Mouse (Mus musculus): Measurements from ENCODE around the gene Tcte1. TPM values are rescaled to one million over a fixed set of nuclear protein-coding genes. Genes with fewer than 3 reads are reported as not detected.

The Tcte1 gene
- polyA plus RNA-seq, 1 experiment from 2014 or later = 5.0 TPM

DNA sequence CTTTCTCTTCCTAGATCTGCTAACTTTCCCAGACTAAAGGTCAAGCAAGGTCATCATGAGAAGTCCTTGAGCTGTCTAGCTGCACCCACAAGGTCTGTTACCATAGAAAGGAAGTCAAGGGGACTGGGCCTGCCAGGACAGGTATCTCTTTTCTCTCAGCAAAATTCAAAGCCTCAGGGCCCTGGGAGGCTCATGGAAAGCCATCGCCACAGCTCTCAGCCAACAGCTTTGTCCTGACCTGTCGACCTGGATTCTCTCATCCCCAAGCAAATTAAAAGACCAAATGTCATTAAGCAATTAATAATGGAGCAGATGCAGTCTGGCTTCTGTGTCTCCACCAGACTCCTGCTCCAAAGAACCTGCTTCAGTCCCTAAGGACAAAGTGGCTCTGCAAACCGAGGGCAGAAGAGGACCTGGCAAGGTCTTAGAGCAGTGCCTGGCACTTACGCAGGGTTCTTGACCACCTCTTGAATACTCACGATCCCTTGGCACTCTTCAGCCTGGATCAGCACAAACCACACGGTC is 17.2 kb upstream of the Tcte1 start:
- peak; percentile 12 for ATAC-seq
- H3K27ac ChIP-seq (ENCODE audit: low read length) = no peak overlapping the region
- H3K9ac ChIP-seq (ENCODE audit: low read depth, low read length) = no peak overlapping the region
- H3K4me3 ChIP-seq (ENCODE audit: low read depth, low read length) = no peak overlapping the region; the same call in 1 of the 2 replicates
- peaks cover 6% of the 10 kb centered on the region for H3K4me1 ChIP-seq (ENCODE audit: control insufficient read depth, insufficient read depth, low read length)
- H3K9me3 ChIP-seq (replicated peaks; ENCODE audit: control insufficient read depth, low read length, poor library complexity, severe bottlenecking) = no peaks in the 10 kb centered on the region
- H3K4me2 ChIP-seq (ENCODE audit: low read length) = no peak overlapping the region
- 0 out of 2 replicates have a peak, but pooled peaks cover 5% of the 10 kb centered on the region for H3K36me3 ChIP-seq (ENCODE audit: control insufficient read depth, insufficient read depth, low read length)
- H3K27me3 ChIP-seq (ENCODE audit: control insufficient read depth, insufficient read depth, low read depth, low read length) = no peaks in the 10 kb centered on the region
- 73% methylated on average over 6 of the region's 6 CpGs for WGBS

DNA sequence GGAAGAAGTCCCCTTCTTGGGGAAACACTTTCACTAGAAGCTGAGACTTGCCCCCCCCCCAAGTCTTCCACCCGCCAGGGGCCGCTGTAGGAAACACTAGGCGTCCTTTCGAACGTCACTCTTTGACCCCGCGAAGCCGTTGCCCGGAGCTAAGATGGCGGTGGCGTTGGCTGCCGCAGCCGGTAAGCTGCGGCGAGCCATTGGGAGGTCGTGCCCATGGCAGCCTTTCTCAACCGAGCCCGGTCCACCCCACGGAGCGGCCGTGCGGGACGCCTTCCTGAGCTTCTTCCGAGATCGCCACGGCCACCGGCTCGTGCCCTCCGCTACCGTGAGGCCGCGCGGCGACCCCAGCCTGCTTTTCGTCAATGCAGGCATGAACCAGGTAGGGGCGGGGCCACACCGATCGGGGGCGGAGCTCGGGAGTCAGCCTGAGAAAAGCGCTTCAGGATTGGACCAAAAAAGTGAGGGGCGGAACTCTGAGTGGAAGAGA is 16.5 kb upstream of the Tcte1 start, which contains the start of gene Aars2:
Aars2 (plus strand) TSS at position 142 of the 490 bp plus-strand sequence.
- Histone ChIP-seq H3K4me3 (ENCODE audit: low read depth, low read length) (peak within 1 kb of the TSS; percentile 83), H3K9me3 (replicated peaks; ENCODE audit: control insufficient read depth, low read length, poor library complexity, severe bottlenecking) (no peaks in the 10 kb centered on the region), H3K4me1 (ENCODE audit: control insufficient read depth, insufficient read depth, low read length) (peaks cover 6% of the 10 kb centered on the region), H3K9ac (ENCODE audit: low read depth, low read length) (peak within 1 kb of the TSS; percentile 86), H3K4me2 (ENCODE audit: low read length) (peak within 1 kb of the TSS; percentile 44), H3K27ac (ENCODE audit: low read length) (peak within 1 kb of the TSS; percentile 96), H3K36me3 (ENCODE audit: control insufficient read depth, insufficient read depth, low read length) (0 out of 2 replicates have a peak, but pooled peaks cover 5% of the 10 kb centered on the region), H3K27me3 (ENCODE audit: control insufficient read depth, insufficient read depth, low read depth, low read length) (no peaks in the 10 kb centered on the region)
- under 1% methylated on average over 39 of the region's 42 CpGs for WGBS
- peak; percentile 93 for ATAC-seq

DNA sequence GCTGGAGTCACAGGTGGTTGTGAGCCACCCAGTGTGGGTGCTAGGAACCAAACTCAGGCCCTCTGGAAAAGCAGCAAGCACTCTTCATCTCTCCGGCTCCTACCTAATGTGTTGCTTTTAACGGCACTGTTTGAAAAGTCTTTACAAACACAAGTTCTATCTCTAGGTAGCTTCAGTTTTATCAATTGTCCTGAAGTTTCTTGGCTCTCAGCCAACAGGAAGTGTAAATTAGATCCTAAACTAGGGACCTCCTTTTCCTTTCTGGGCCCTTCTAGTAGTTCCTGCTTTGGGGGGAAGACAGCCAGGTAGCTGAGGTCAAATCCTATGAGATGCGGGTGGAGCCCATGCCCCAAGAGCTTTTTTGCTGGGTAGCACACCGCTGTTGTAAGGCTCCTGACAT is 12.4 kb upstream of the Tcte1 start:
- Histone ChIP-seq H3K4me1 (ENCODE audit: control insufficient read depth, insufficient read depth, low read length) (peaks cover 6% of the 10 kb centered on the region), H3K9me3 (replicated peaks; ENCODE audit: control insufficient read depth, low read length, poor library complexity, severe bottlenecking) (no peaks in the 10 kb centered on the region), H3K27me3 (ENCODE audit: control insufficient read depth, insufficient read depth, low read depth, low read length) (no peaks in the 10 kb centered on the region), H3K27ac (ENCODE audit: low read length) (no peak overlapping the region), H3K36me3 (ENCODE audit: control insufficient read depth, insufficient read depth, low read length) (0 out of 2 replicates have a peak, but pooled peaks cover 5% of the 10 kb centered on the region), H3K9ac (ENCODE audit: low read depth, low read length) (no peak overlapping the region), H3K4me3 (ENCODE audit: low read depth, low read length) (no peak overlapping the region), H3K4me2 (ENCODE audit: low read length) (no peak overlapping the region)
- no peak for ATAC-seq
- WGBS = 91% methylated on average over 4 of the region's 4 CpGs

DNA sequence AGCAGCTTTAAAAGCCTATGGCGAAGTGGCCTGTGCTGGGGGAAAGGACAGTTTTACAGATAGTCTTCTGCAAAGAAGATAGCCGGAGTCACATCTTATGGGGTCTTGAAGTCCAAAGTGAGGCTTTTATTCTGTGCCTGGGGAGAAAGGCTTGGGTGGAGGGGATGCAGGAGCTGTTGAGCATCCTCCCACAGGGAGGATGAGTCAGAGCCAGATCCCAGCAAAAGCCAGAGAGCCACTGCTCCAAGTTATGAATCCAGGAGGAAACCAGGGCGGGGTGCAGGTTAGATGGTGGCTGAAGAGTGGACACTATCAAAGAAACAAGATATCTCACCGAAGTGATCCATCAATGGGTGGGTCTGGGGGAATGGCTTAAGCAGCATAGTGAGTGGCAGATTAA is 11.5 kb upstream of the Tcte1 start:
- Histone ChIP-seq H3K4me3 (ENCODE audit: low read depth, low read length) (no peak overlapping the region), H3K4me1 (ENCODE audit: control insufficient read depth, insufficient read depth, low read length) (peaks cover 2% of the 10 kb centered on the region; the same call in 1 of the 2 replicates), H3K4me2 (ENCODE audit: low read length) (no peak overlapping the region), H3K27me3 (ENCODE audit: control insufficient read depth, insufficient read depth, low read depth, low read length) (no peaks in the 10 kb centered on the region), H3K9me3 (replicated peaks; ENCODE audit: control insufficient read depth, low read length, poor library complexity, severe bottlenecking) (no peaks in the 10 kb centered on the region), H3K36me3 (ENCODE audit: control insufficient read depth, insufficient read depth, low read length) (0 out of 2 replicates have a peak, but pooled peaks cover 5% of the 10 kb centered on the region), H3K27ac (ENCODE audit: low read length) (no peak overlapping the region), H3K9ac (ENCODE audit: low read depth, low read length) (no peak overlapping the region)
- ATAC-seq = no peak
- 92% methylated on average over 4 of the region's 4 CpGs for WGBS

DNA sequence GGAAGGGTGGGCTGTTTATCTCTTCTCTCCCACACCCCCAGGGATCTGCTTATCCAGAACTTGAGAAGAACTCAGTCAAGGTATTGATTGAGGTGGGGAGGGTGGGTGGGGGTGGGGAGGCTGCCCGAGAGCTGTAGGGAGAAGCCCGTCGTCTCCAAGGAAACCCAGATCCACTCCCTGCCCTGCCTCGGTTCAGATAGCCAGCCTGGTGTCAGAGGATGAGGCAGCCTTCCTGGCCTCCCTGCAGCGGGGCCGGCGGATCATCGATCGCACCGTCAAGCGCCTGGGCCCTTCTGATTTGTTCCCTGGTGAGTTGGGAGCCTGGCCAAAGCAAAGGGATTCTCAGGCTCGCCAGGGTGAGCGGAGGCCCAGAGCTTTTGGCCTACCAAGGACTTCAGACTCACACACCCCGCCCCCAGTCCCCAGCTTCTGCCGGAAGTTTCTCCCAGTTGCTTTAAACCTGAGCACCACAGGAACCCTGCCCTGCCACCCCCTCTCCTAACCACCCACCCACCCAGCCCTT is 8.0 kb upstream of the Tcte1 start:
- H3K36me3 ChIP-seq (ENCODE audit: control insufficient read depth, insufficient read depth, low read length) = no peaks in the 10 kb centered on the region
- no peaks in the 10 kb centered on the region for H3K4me1 ChIP-seq (ENCODE audit: control insufficient read depth, insufficient read depth, low read length)
- no peak overlapping the region for H3K4me2 ChIP-seq (ENCODE audit: low read length)
- H3K9ac ChIP-seq (ENCODE audit: low read depth, low read length) = no peak overlapping the region
- no peak for ATAC-seq
- no peak overlapping the region for H3K4me3 ChIP-seq (ENCODE audit: low read depth, low read length)
- H3K27ac ChIP-seq (ENCODE audit: low read length) = no peak overlapping the region
- 44% methylated on average over 15 of the region's 15 CpGs for WGBS
- H3K9me3 ChIP-seq (replicated peaks; ENCODE audit: control insufficient read depth, low read length, poor library complexity, severe bottlenecking) = no peaks in the 10 kb centered on the region
- H3K27me3 ChIP-seq (ENCODE audit: control insufficient read depth, insufficient read depth, low read depth, low read length) = no peaks in the 10 kb centered on the region

DNA sequence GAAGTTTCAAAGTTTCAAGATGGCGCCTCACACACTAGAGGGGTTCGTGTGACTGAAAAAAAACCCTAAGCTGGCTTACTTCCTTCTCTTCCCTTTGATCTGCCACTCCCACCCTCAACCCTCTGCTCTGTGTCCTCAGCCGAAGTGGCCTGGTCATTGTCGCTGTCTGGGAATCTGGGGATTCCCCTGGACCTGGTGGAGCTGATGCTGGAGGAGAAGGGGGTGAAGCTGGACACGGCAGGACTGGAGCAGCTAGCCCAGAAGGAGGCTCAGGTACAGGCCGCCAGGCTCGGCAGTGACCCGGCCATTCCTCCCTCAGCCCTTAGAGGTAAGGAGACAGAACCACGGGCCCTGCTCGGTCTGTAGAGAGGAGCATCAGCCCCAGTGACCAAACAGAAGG is 7.4 kb upstream of the Tcte1 start:
- no peaks in the 10 kb centered on the region for H3K4me1 ChIP-seq (ENCODE audit: control insufficient read depth, insufficient read depth, low read length)
- H3K36me3 ChIP-seq (ENCODE audit: control insufficient read depth, insufficient read depth, low read length) = no peaks in the 10 kb centered on the region
- no peaks in the 10 kb centered on the region for H3K27me3 ChIP-seq (ENCODE audit: control insufficient read depth, insufficient read depth, low read depth, low read length)
- H3K4me3 ChIP-seq (ENCODE audit: low read depth, low read length) = no peak overlapping the region
- WGBS = 90% methylated on average over 10 of the region's 10 CpGs
- H3K9me3 ChIP-seq (replicated peaks; ENCODE audit: control insufficient read depth, low read length, poor library complexity, severe bottlenecking) = no peaks in the 10 kb centered on the region
- 0 out of 2 replicates have a peak, but pooled peaks have one; percentile 8 for ATAC-seq
- no peak overlapping the region for H3K27ac ChIP-seq (ENCODE audit: low read length)
- H3K4me2 ChIP-seq (ENCODE audit: low read length) = no peak overlapping the region
- H3K9ac ChIP-seq (ENCODE audit: low read depth, low read length) = no peak overlapping the region

DNA sequence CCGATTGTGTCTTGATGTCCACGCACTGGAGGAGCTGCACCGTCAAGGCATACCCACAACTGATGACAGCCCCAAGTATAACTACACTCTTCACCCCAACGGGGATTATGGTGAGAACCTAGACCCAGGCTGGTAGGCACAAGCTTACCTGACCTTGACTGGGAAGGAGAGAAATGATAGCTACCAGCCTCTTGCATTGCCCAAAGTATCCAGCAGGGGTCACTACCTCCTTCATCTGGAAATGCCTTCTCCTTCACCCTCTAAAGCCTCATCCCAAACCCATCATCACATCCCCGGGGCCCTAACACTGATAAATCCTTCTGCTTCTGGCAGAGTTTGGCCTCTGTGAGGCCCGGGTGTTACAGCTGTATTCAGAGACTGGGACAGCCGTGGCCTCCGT is 6.7 kb upstream of the Tcte1 start:
- Histone ChIP-seq H3K36me3 (ENCODE audit: control insufficient read depth, insufficient read depth, low read length) (no peaks in the 10 kb centered on the region), H3K27ac (ENCODE audit: low read length) (no peak overlapping the region), H3K4me2 (ENCODE audit: low read length) (no peak overlapping the region), H3K9me3 (replicated peaks; ENCODE audit: control insufficient read depth, low read length, poor library complexity, severe bottlenecking) (no peaks in the 10 kb centered on the region), H3K9ac (ENCODE audit: low read depth, low read length) (no peak overlapping the region), H3K27me3 (ENCODE audit: control insufficient read depth, insufficient read depth, low read depth, low read length) (no peaks in the 10 kb centered on the region), H3K4me3 (ENCODE audit: low read depth, low read length) (no peak overlapping the region), H3K4me1 (ENCODE audit: control insufficient read depth, insufficient read depth, low read length) (no peaks in the 10 kb centered on the region)
- peak; percentile 47 for ATAC-seq
- WGBS = 50% methylated on average over 8 of the region's 8 CpGs

DNA sequence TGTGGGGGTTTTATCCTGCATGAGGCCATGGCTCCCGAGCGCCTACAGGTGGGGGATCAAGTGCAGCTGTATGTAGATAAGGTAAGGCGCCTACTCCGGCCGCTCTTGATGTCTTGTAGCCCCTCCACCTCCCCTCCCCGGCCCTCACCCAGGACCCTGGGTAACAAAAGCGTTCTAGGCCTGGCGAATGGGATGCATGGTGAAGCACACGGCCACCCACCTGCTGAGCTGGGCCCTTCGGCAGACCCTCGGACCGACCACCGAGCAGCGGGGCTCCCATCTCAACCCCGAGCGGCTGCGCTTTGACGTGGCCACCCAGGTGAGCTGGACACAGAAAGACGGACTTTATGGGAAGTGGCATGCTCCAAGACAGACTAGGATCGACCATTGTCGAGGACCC is 6.1 kb upstream of the Tcte1 start:
- Histone ChIP-seq H3K36me3 (ENCODE audit: control insufficient read depth, insufficient read depth, low read length) (no peaks in the 10 kb centered on the region), H3K4me3 (ENCODE audit: low read depth, low read length) (no peak overlapping the region), H3K27me3 (ENCODE audit: control insufficient read depth, insufficient read depth, low read depth, low read length) (no peaks in the 10 kb centered on the region), H3K4me1 (ENCODE audit: control insufficient read depth, insufficient read depth, low read length) (no peaks in the 10 kb centered on the region), H3K9me3 (replicated peaks; ENCODE audit: control insufficient read depth, low read length, poor library complexity, severe bottlenecking) (no peaks in the 10 kb centered on the region), H3K4me2 (ENCODE audit: low read length) (no peak overlapping the region), H3K9ac (ENCODE audit: low read depth, low read length) (no peak overlapping the region), H3K27ac (ENCODE audit: low read length) (no peak overlapping the region)
- WGBS = 85% methylated on average over 21 of the region's 21 CpGs
- 0 out of 2 replicates have a peak, but pooled peaks have one; percentile 1 for ATAC-seq

DNA sequence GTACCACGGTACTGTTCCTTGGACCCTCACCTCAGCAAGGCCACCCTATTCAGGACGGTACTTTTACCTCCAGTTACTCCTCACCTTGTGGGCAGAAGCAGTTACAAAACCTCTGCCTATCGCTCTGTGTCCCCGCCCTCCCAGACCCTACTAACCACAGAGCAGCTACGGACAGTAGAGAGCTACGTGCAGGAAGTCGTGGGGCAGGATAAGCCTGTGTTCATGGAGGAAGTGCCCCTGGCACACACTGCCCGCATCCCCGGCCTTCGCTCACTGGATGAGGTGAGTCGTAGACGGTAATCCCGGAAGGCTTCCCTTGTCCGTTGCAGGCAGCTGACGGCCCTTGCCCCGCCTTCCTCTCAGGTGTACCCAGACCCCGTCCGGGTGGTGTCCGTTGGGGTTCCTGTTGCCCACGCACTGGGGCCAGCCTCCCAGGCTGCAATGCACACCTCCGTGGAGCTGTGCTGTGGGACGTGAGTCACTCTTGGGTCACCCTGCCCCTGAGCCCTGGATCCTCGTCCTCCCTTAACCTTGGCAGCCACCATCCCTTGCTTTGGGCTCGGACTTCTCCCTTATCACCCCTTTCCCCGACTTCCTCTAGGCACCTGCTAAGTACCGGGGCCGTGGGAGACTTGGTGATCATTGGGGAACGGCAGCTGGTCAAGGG is 5.6 kb upstream of the Tcte1 start:
- Histone ChIP-seq H3K27ac (ENCODE audit: low read length) (no peak overlapping the region), H3K4me3 (ENCODE audit: low read depth, low read length) (no peak overlapping the region), H3K4me1 (ENCODE audit: control insufficient read depth, insufficient read depth, low read length) (0 out of 2 replicates have a peak, but pooled peaks cover 2% of the 10 kb centered on the region), H3K9ac (ENCODE audit: low read depth, low read length) (no peak overlapping the region), H3K9me3 (replicated peaks; ENCODE audit: control insufficient read depth, low read length, poor library complexity, severe bottlenecking) (no peaks in the 10 kb centered on the region), H3K36me3 (ENCODE audit: control insufficient read depth, insufficient read depth, low read length) (no peaks in the 10 kb centered on the region), H3K27me3 (ENCODE audit: control insufficient read depth, insufficient read depth, low read depth, low read length) (no peaks in the 10 kb centered on the region), H3K4me2 (ENCODE audit: low read length) (no peak overlapping the region)
- no peak for ATAC-seq
- 94% methylated on average over 28 of the region's 28 CpGs for WGBS
